11 mouse cellular contexts compared by ENCODE assay signal in the genomic region with DNA sequence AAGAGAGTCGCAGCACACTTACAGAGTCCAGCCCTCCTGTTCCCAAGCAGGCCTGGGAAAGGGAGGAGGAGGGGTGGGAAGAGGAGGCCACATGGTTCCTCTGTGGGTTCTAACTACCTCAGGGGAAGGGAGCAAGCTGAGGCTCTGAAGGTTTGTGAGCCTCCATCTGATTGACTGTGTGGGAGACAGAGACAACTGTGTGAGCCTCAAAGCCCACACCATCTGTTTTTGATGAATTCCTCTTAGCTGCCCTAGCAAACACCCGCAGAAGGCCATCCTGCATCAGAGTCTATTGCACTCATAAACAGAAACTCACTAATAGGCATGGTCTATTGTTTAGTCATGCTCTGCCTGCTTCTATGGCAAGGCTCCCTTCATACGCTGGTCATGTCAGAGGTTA.
DNase-seq lines count a peak whose midpoint lies in the region; ATAC-seq and TF ChIP-seq lines count a peak whose summit lies in the region.
"Had no signal": no experiment of that assay in that cellular context is flagged by ENCODE, and none has a peak within 500 bp of the region (broad histone marks: within the 10 kb centered on the region; RNA-seq: fewer than 3 reads in every experiment).

No protein-coding gene starts in this region.

- H3K27me3 ChIP-seq in embryonic facial prominence, embryonic 15.5 days = no peaks in the 10 kb centered on the region
- H3K27me3 ChIP-seq in limb, embryonic 11.5 days (ENCODE audit: control insufficient read depth, insufficient read depth, low read length) = no peaks in the 10 kb centered on the region
- no peaks in the 10 kb centered on the region for H3K27me3 ChIP-seq in stomach, postnatal 0 days (ENCODE audit: control insufficient read depth, insufficient read depth, low read length)
- H3K27me3 ChIP-seq: intestine, embryonic 15.5 days had no signal

- WGBS in embryonic facial prominence, embryonic 15.5 days = 27% methylated on average over 3 of the region's 3 CpGs
- WGBS in limb, embryonic 11.5 days = 31% methylated on average over 3 of the region's 3 CpGs
- whole genome bisulfite sequencing in stomach, postnatal 0 days = 69% methylated on average over 3 of the region's 3 CpGs

- H3K36me3 ChIP-seq in embryonic facial prominence, embryonic 15.5 days = no peaks in the 10 kb centered on the region
- H3K36me3 ChIP-seq in limb, embryonic 11.5 days (ENCODE audit: control insufficient read depth, insufficient read depth, low read length) = no peaks in the 10 kb centered on the region
- H3K36me3 ChIP-seq in stomach, postnatal 0 days (ENCODE audit: control insufficient read depth, insufficient read depth, low read length) = no peaks in the 10 kb centered on the region
- H3K36me3 ChIP-seq: heart, embryonic 10.5 days; intestine, embryonic 15.5 days had no signal

- TF ChIP-seq EP300 in stomach, postnatal 0 days (optimal IDR thresholded peaks at IDR 0.05) = no peak

- no peak for TF ChIP-seq CTCF in stomach, postnatal 0 days (IDR thresholded peaks at IDR 0.05; ENCODE audit: low read depth)

- H3K4me3 ChIP-seq in embryonic facial prominence, embryonic 15.5 days (replicated peaks) = no peak overlapping the region
- H3K4me3 ChIP-seq in limb, embryonic 11.5 days (ENCODE audit: low read depth, low read length) = no peak overlapping the region
- H3K4me3 ChIP-seq in stomach, postnatal 0 days (ENCODE audit: low read depth, low read length) = no peak overlapping the region
- H3K4me3 ChIP-seq: erythroblast, embryonic 14.5 days; heart, embryonic 10.5 days; intestine, embryonic 15.5 days had no signal

- H3K9me3 ChIP-seq in embryonic facial prominence, embryonic 15.5 days (replicated peaks) = no peaks in the 10 kb centered on the region
- H3K9me3 ChIP-seq in limb, embryonic 11.5 days (ENCODE audit: control insufficient read depth, low read length) = no peaks in the 10 kb centered on the region
- no peaks in the 10 kb centered on the region for H3K9me3 ChIP-seq in stomach, postnatal 0 days (ENCODE audit: control insufficient read depth, low read length)
- H3K9me3 ChIP-seq: heart, embryonic 10.5 days; intestine, embryonic 15.5 days had no signal

- DNase-seq in right cerebral cortex, adult 18-20 months = peak; percentile 4
- no peak for DNase-seq in right cerebral cortex, postnatal 25 days
- DNase-seq in limb, embryonic 11.5 days (ENCODE audit: low spot score) = peak; percentile 47
- DNase-seq in stomach, postnatal 0 days (ENCODE audit: low spot score) = no peak
- no peak for DNase-seq in ovary, adult 18-20 months (ENCODE audit: low spot score)
- DNase-seq: thymus, postnatal 4 days had no signal

- no peak overlapping the region for H3K9ac ChIP-seq in embryonic facial prominence, embryonic 15.5 days
- H3K9ac ChIP-seq in limb, embryonic 11.5 days (ENCODE audit: low read length) = no peak overlapping the region
- H3K9ac ChIP-seq in stomach, postnatal 0 days (ENCODE audit: low read length) = no peak overlapping the region
- H3K9ac ChIP-seq: intestine, embryonic 15.5 days had no signal

- no peak overlapping the region for H3K4me2 ChIP-seq in embryonic facial prominence, embryonic 15.5 days (replicated peaks)
- H3K4me2 ChIP-seq in limb, embryonic 11.5 days (ENCODE audit: low read depth, severe bottlenecking) = no peak overlapping the region
- no peak overlapping the region for H3K4me2 ChIP-seq in stomach, postnatal 0 days (replicated peaks; ENCODE audit: low read depth)
- H3K4me2 ChIP-seq: intestine, embryonic 15.5 days had no signal

- H3K27ac ChIP-seq in embryonic facial prominence, embryonic 15.5 days (replicated peaks) = no peak overlapping the region
- H3K27ac ChIP-seq in limb, embryonic 11.5 days (replicated peaks; ENCODE audit: low read depth, low read length) = no peak overlapping the region
- no peak overlapping the region for H3K27ac ChIP-seq in stomach, postnatal 0 days (replicated peaks)
- H3K27ac ChIP-seq: heart, embryonic 10.5 days; intestine, embryonic 15.5 days had no signal

- peak; percentile 79 for ATAC-seq in embryonic facial prominence, embryonic 15.5 days (ENCODE audit: insufficient number of reproducible peaks, low FRiP score, low TSS enrichment, low read depth)
- peak; percentile 76 for ATAC-seq in limb, embryonic 11.5 days (ENCODE audit: insufficient number of reproducible peaks, low FRiP score, low TSS enrichment, low read depth)
- ATAC-seq in stomach, postnatal 0 days (ENCODE audit: low FRiP score, low TSS enrichment) = no peak
- no peak for ATAC-seq in inflammation-experienced regulatory T-cells, adult 6 months
- ATAC-seq: intestine, embryonic 15.5 days had no signal

- H3K4me1 ChIP-seq in embryonic facial prominence, embryonic 15.5 days = 0 out of 2 replicates have a peak, but pooled peaks cover 4% of the 10 kb centered on the region
- H3K4me1 ChIP-seq in limb, embryonic 11.5 days (ENCODE audit: control insufficient read depth, insufficient read depth, low read length) = peaks cover 6% of the 10 kb centered on the region; the same call in 1 of the 2 replicates
- no peaks in the 10 kb centered on the region for H3K4me1 ChIP-seq in stomach, postnatal 0 days (replicated peaks; ENCODE audit: control insufficient read depth, insufficient read depth)
- H3K4me1 ChIP-seq: heart, embryonic 10.5 days; intestine, embryonic 15.5 days had no signal

Comparison
In these comparisons a context has a peak if more than half of its experiments do, and no peak if none do; other contexts are left out.
1. DNase-seq: peak in right cerebral cortex, adult 18-20 months (single experiment) and limb, embryonic 11.5 days (single experiment); none in right cerebral cortex, postnatal 25 days (single experiment), stomach, postnatal 0 days (single experiment) and ovary, adult 18-20 months (single experiment).
2. ATAC-seq: peak in embryonic facial prominence, embryonic 15.5 days (single experiment) and limb, embryonic 11.5 days (single experiment); none in stomach, postnatal 0 days (single experiment) and inflammation-experienced regulatory T-cells, adult 6 months (single experiment).